Mouse (Mus musculus) testis, adult 2 months (tissue): ENCODE results near the gene Ccdc188.

Source experiments
- CTCF ChIP-seq: fragments of 200-500 bp; IDR thresholded peaks from 2 replicates; pipeline ENCODE4 v1.5.1; 2012; ENCODE audit warnings: low read depth, mild to moderate bottlenecking, inconsistent platforms, low read length, moderate library complexity; ENCODE audit not compliant: control insufficient read depth, insufficient read depth, insufficient replicate concordance
- POLR2A ChIP-seq: fragments of 200-500 bp; IDR thresholded peaks from 2 replicates; pipeline ENCODE4 v1.6.1; 2012; ENCODE audit warnings: low read depth, mild to moderate bottlenecking, inconsistent platforms, low read length, moderate library complexity; ENCODE audit not compliant: control insufficient read depth

DNA sequence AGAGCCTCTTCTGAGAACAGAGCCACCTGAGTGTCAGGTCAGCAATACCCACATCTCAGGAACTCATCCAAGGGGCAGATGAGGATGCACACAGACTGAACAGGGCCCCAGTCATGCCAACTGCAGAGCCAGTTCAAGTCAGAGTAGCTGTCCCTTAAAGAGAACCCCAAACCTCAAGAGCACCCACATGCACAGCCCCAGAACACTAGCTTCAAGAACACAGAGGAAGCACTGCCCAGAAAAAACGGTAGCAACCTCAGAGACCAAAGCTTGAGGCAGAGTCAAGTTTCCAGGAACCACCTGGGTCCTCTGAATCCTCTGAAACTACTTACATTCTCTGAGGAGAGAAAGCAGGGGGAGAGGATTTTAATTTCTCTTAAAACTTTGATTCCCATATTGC, 15.8 kb downstream of the Ccdc188 start:
- TF ChIP-seq CTCF (no peak), POLR2A (no peak)
